Mouse (Mus musculus) cerebellum, adult 9-10 months (tissue): ENCODE results near the gene Adam11.

Experiments
- DNase-seq: peaks from one replicate; pipeline ENCODE4 v3.0.0; 2022

Gene Adam11

DNA sequence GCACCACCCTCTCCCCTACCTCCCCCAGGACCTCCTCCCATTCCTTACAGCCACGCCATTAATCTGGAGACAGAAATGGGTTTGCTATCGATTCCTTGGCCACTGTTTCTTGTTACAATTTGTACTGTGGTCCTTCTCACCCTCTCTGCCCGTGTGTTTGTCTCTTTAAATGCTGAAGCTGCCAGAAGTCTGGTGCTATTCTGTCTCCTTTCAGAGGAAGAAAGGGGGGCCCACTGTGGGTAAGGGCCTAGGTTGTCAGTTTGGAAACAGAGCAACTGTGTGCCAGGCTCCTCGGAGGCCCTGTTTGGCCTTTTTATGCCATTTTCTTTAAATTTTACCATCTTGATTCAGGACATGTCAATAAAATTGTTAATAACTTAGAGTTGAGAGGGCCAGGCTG is 6.8 kb upstream of the Adam11 start:
- no peak for DNase-seq

DNA sequence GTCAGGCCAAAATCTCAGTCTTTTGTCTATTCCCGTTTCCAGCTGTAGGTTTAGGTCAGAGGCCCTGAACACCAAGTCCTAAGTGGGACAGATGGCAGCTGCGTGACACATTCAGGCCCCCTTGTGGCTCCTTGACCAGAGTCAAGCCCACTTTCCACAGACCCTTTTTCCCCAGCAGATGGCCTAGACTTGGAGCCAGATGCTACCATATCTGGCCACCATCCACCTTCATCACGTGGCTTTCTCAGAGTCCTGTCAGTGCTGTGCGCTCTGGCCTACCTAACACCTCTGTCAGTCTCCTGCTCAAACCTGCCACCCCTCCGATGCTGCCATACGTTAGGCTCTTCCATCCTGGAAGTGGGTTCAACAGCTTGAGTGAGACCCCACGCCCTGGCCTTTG is 5.8 kb upstream of the Adam11 start:
- no peak for DNase-seq

DNA sequence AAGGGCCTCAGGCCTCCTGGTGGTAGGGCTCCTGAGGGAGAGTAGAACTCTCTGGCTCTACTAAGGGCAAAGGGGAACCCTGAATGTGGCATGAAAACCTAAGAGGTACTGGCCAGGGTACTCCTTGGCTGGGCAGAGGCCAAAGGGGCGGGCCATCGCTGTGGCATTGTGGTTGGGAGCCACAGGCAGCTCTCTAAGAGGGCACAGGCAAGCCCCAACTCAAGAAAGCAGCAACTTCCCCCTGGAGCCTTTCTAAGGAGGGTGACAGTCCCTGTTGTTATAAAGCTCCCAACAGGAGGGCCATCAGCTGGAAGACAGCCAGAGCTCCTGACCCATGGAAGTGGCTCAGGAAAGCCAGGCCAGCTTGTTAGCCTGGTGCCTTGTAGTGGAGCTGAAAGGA is 2.3 kb upstream of the Adam11 start:
- DNase-seq, result peak; percentile 62

DNA sequence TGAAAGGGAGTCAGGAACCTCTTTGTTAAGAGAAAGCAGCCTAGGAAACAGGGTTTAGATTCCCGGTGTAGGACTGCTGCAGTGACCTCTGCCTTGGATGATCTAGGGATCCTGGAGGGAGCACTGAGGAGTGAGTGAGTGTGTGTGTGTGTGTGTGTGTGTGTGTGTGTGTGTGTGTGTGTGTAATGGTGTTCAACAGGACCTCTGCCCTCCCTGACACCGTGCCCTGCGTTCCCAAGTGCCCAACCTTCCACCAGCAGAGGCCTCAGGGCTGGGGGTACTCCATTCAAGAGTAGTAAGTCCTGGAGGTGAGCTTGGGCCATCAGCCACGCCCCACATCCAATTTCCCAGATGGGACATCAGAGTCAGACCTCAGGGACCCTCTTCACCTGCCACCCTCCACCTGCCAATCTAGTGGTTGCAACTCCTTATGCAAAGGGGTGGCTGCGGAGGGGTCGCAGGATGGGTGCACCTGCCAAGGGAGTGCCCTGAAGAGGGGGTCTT is 382 bp upstream of the Adam11 start:
- DNase-seq, result no peak

DNA sequence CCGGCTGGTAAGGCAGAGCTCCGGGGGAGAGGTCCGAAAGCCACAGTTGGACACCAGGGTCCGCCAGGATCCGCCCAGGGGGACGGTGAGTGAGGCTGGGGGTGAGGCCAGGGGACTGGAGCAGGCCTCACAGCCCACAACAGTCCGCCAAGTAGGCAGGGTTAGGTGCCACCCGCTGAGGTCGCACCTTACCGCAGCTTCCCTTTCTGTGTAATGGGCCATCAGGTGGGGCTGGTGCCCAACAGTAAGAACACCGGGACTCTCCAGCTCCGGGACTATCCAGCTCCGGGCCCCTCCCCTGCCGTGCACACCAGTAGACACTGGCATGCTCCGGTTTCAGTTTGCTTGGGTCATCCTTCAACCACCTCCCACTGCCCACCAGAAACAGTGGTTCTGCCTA is 1.0 kb downstream of the Adam11 start:
- DNase-seq, result peak; percentile 72

DNA sequence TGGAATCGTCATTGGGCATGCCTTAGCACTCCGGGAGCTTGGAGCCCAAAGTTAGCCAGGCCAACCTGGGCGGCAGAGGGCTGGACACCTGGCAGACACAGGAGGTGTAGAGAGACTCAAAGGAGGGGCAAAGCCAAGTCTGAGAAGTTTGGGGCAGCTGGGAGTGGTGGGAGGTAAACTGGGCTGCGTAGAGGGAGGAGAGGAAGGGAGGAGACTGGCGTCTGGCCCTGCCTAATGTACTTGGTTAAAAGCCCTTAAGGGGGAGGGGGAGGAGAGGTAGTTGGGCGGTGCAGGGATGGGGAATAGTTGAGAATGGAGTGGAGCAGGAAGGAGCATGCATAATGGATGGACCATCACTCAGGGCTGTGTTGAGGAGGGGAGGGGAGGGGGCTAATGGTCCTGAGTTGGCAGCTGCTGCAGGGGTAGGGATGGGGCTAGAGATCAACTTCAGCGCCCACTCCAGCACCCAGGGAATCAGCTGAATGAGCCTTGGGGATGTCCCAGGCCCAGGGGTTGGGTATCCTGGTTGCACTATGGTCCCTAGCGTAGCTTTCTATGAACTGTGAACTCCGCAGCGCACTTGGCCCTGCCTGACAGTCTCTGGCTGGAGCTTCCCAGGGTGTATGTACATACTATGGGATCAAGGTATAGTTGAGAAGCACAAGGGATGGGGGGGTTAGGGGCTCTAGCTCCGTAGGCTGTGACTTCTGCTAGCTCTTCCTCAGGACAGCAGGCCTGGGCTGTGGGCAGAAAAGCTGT is 1.9 kb downstream of the Adam11 start:
- DNase-seq, result peak; percentile 81

DNA sequence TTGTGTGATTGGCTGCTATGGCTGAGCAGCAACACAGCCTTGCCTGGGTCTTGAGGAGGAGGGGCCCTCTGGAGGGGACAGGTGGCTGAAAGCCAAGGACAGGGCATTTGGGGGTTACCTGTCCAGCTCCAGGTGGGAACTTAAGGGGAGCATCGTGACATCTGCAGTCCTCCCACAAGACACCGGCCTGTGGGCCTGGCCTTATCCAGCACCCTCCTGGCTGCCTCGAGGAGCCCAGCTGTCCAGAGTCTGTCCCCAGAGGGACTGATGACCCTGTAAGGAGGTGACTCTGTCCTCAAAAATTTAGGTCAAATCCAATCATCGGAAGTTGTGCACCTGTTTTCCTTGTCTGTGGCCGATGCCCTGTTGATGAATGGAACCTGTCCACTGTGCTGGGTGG is 4.2 kb downstream of the Adam11 start:
- no peak for DNase-seq

DNA sequence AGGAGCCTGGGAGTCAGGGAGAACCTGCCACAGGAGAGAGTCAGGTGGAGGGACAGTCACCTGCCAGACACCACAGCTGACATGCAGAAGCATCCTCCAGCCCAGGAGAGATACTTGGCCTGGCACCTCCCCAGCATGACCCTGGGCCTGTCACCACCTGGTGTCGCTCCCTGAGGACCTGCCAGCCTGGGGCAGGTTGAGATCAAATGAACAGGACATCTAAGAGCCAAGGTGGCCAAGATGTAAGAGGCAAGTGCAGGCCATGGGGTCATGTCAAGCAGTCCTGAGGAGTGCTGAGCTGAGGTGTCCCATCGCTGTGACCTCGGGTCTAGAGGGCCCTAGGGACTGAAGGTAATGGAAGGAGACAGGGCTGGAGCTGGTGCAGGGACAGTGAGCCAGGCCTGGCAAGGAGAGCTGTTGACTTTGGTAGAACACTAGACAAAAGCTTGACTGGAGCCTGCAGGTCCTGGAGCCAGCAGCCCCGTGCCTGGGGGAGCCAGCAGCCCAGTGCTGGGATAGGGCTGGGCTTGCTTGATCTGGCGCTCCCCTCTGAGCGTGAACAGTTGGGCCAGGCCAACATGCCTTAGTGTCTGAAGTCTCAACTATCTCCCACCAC is 5.9 kb downstream of the Adam11 start:
- DNase-seq, result no peak

DNA sequence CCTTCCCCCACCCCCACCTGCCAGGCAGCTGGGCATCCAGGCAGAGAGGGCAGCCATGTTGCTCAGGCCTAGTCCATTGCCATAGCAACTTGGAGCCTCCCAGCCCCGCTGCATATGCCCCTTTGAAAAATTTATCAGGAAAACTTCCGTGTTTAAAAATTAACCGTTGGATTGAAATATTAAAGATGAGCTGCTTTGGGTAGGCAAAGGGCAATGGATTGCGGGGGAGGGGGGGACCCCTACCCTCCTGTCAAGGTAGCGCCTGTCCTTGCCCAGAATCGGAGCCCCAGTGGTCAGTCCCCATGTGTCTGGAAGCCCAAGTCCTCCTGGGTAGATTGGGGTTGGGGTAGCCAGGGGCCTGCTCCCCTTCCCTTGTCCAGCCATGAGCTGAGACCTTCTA is 7.9 kb downstream of the Adam11 start:
- peak; percentile 58 for DNase-seq

DNA sequence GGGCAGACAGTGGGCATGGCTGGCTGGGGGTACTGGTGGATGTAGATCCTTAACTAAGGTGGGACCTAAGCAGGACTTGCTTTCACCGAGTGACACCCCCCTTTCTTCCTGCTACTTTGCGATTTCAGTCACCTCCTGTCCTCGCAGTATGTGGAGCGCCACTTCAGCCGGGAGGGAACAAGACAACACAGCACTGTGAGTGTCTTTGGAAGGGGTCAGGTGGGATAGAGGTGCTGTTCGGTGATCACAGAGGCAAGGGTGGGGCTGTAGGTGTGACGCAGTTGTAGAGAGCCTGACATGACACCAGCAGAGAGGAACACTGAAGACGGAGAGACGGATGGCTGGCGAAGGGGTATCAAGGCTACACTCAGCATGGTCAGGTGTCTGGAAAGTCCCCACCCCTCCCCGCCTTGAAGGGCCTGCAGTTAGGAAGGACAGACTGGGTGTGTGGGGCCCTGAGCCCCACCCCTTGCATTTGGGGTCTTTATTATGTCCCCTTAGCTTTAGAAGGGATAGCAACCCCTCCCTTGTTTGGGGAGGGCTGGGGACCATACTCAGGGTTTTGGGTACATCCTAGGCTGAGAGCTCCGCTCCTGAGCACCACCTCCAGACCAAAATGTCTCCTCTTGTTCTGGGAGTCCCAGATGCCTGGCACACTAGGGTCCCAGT is 8.9 kb downstream of the Adam11 start:
- peak; percentile 59 for DNase-seq

DNA sequence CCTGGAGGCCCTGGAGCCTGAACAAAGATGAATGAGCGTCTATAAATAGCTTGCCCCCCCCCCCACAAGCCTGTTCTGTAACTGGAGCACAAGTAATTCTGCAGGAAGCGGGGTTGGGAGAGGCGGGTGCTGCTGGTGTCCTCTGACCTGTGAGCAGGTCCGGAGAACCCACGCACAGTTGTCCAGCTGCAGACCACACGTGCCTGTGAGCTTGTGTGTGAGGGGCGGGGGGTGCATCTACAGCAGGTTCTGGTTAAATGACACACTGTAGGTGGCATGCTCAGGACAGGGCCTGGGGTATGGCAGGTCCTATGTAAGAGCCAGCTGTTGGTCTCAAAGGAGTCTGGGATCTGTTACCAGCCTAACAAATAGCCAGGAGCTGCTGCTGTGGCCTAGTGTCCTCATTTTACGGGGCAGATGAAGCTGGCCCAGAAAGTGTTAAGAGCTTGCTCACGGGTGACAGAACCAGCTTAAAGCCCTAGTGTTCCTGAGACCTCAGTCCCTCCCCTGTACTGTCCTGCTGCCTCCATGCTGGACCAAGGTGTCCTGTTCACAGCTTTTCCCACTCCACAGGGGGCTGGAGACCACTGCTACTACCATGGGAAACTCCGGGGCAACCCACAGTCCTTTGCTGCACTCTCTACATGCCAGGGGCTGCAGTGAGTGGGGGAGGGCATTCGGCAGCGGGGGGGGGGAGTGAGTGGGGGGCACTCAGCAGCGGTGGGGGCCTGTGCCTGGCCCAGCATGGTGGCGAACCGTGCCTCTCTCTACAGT is 9.6 kb downstream of the Adam11 start:
- peak; percentile 59 for DNase-seq

DNA sequence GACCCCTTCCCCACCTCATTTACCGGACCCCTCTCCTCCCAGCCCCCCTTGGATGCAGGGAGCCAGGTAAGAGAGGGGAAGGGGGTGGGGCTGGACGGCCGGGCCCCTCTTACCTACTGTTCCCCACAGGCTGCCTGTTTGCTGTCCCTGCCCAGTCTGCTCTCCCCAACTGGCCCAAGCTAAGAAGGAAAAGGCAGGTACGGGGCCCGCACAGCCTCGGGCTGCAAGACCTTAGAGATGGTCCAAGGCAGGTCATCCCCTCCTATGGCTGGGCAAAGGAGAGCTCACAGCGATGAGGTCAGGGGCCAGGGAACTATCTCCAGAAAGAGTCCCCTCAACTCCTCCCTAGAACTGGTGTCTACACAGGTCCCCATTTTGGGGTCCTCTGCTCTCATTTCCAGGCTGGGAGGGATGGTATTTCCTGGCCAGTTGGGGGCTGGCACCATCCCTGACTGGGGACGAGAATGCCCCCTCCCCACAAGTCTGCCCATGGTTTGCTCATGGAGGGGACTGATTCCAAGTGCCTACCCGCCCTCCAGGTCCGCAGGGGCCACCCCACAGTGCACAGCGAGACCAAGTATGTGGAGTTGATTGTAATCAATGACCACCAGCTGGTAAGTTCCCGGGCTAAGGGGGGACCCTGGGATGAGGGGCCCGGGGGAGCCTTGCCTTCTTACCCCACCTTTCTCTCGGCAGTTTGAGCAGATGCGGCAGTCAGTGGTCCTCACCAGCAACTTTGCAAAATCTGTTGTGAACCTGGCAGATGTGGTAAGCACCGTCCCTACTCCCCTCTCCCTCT is 10.9 kb downstream of the Adam11 start:
- DNase-seq, result peak; percentile 68

DNA sequence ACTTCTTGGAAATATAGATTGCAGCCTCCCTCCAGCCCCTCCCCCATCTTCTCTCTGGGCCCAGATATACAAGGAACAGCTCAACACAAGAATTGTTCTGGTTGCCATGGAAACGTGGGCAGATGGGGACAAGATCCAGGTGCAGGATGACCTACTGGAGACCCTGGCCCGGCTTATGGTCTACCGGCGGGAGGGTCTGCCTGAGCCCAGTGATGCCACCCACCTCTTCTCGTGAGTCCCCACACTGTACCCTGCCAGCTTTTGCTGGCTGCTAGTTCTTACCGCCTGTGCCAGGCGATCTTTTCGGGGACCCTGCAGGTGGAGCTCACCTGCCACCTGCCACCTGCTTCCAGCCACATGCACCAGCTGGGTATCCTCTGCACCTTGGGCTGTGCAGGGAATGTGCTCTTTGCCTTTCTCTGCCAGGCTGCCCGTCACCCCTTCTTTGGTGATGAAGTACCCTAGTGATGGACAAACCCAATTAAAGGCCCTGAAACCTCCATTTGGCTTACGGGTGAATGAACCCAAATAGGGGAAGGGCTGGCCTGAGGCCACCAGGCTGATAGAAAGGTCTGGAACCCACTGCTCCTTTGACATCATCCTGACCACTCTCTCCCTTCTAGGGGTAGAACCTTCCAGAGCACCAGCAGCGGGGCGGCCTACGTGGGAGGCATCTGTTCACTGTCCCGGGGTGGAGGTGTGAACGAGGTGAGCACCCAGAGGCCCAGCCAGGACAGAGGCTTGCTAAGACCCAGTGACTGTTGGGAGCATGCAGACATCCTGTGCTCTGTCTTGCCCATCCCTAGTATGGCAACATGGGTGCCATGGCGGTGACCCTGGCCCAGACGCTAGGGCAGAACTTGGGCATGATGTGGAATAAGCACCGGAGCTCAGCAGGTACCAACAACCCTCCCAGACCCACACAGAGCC is 11.8 kb downstream of the Adam11 start:
- DNase-seq, result peak; percentile 64

DNA sequence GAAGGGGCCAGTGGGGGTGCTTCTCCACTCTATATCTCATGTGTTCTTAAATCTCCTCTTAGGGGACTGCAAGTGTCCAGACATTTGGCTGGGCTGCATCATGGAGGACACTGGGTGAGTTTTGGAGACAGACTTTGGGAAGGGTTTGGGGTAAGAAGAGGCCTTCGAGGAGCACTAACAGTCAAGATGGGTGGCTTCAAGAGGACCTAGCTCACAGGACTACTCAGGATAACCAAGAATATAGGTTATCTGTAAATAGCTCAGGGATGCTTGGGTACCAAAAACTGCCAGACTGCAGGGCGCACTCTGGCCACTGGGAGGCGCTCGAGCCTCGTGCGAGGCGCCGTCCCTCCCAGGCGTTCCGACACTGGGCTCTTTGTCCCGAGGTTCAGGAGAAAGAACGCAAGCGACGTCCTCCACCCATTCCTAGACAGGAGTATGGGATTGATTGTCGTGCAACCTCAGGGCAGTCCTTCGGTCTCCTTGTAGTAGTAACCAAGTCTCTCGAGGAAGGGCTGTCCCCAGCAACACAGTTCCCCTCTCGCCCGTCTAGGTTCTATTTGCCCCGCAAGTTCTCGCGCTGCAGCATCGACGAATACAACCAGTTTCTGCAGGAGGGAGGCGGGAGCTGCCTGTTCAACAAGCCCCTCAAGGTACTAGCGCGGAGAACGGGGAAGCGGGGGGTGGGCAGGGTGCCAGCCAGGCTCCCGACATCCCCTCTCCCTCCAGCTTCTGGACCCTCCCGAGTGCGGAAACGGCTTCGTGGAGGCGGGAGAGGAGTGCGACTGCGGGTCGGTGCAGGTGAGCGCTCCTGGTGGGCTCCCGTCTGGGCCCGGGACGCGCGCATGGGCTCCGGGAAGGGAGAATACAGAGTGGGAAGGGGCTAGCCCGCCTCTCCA is 12.7 kb downstream of the Adam11 start:
- DNase-seq, result peak; percentile 92

DNA sequence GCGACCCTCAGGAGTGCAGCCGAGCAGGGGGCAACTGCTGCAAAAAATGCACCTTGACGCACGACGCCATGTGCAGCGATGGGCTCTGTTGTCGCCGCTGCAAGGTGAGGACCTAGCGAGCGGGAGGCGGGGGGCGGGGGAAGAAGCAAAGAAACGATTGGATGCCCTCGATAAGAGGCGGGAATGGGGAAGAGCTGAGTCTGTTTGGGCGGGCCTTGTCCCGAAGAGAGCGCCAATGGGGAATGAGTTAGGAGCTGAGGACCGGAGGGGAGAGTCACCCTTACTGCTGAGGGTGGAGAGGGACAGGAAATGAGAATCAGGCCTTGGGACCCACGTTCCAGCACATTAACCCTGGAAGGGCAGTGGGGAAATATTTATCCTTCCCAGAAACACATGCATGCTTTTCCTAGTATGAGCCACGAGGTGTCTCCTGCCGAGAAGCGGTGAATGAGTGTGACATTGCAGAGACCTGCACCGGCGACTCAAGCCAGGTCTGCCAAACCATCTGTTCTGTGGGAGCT is 13.4 kb downstream of the Adam11 start:
- DNase-seq, result peak; percentile 90

DNA sequence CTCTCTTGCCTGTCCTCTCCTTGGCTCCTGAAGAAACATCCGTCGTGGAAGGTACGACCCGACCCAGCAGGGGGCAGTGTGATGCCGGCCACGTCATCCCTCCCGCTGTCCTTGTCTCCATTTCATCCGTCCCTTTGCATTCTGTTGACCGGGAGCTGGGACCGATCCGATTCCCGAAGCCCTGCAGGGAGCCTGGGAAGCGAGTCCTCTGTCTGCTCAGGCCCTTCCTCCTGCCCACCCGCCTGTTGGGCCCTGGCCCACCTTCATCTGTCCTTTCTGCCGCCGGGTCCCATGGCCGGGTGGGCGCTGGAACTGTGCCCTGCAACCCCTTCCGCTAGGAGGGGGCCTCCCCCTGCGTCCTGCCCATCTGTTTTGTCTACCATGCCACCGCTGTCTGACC is 16.4 kb downstream of the Adam11 start:
- peak; percentile 71 for DNase-seq

DNA sequence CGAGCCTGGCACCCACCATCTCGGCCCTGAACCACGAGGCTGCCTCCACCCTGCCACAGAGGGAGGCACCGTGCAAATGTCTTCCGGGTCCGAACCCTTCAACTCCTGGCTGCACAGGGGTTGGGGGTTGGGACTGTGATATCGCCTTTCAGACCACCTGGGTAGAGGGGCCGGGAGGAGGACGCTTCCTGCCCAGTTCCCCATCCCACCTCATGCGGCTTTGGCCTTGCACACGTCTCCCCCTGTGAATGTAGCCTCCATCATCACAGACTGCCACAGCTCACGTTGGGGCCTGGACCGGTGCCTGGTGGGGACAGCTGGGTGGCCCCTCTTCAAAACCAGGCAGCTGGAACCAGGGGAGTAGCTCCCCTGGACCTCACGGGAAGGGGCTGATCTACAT is 16.9 kb downstream of the Adam11 start:
- peak; percentile 42 for DNase-seq

DNA sequence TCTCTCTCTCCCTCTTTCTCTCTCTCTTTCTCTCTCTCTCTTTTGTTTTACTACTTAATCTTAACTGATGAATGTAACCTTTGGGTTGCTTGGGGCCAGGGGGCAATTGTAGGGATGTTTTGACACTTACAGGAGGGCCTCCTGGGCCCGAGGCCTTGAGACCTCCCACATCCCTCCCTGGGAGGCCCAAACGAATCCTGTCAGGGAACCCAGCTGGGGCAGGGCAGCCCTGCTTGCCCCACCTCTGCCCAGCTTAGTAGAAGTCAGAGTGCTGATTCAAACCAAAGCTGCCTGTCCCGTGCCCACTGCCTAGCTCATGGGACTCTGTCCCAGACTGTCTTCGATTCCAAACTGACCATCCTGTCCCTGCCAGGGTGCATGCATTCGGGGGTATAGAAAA is 17.4 kb downstream of the Adam11 start:
- no peak for DNase-seq

DNA sequence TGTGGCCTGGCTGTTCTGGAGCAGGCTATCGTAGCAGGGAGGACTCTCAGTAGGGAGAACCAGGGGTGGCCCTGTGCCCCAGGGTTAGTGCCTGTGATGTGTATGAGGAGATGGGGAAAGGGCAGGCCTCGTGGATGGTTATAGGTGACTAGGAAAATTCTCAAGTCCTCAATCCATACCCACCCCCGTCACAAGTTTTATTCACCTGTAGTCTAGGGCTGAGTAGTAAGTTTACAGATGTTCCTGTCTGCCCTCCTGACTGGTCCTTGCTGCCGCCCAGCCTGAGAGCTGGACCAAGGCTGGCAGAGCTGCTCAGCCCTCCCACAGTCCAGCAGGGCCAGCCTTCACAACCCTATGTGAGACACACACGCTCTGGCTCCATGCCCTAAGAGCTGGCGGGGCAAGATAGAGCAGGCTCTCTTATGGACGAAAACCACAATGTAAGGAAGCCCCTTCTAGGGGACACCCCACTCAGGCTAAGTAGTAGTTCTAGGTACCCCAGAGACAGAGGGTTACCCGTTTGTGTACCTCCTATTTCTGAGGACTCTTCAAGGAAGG is 17.9 kb downstream of the Adam11 start:
- DNase-seq, result peak; percentile 55

DNA sequence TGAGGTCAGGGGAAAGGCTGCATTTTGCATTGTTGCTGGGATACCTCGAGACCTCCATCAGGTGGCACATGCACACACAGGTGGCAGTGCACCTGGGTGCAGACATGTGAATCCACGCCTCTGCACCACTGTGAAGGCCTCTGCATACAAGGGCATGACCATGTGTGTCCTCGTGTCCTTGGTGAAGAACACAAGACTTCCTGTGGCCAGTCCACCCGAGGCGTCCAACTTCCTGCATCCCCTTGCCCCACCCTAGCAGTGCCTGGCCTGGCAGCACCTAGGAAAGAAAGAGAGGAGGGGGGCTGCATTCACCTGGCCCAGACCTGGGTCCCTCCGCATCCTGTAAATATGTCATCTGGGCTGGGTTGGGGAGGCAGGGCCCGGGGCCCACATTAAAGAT is 18.6 kb downstream of the Adam11 start:
- peak; percentile 42 for DNase-seq
